Mouse (Mus musculus) forebrain, embryonic 14.5 days (tissue): Measurements from ENCODE around the gene Noc4l. TPM values are rescaled to one million over a fixed set of nuclear protein-coding genes. Genes with fewer than 3 reads are reported as not detected.
A peak's percentile ranks its signal among the peaks of the same experiment; 100 is the strongest.

Source experiments
- ATAC-seq: fragments of 200-750 bp; cut with Nextera tagmentation; 2 replicates; pipeline ENCODE4 v1.8.0; 2017; ENCODE audit warnings: mild to moderate bottlenecking, moderate library complexity
- DNase-seq: peaks from one replicate; pipeline ENCODE4 v3.0.0-alpha.2; 2015; ENCODE audit warnings: low spot score
- H3K27ac ChIP-seq: fragments of 300-500 bp; sonication (generic); 2 replicates; pipeline ENCODE4 v1.5.1; 2014; ENCODE audit warnings: low read depth, mild to moderate bottlenecking, control low read depth, low read length, moderate library complexity
- H3K27me3 ChIP-seq: fragments of 300-500 bp; sonication (generic); replicated peaks from 2 replicates; pipeline ENCODE4 v1.6.1; 2014; ENCODE audit warnings: low read length, control low read depth, mixed read lengths; ENCODE audit not compliant: control insufficient read depth, insufficient read depth
- H3K36me3 ChIP-seq: fragments of 300-500 bp; sonication (generic); 2 replicates; pipeline ENCODE4 v1.6.1; 2014; ENCODE audit warnings: low read length, control low read depth; ENCODE audit not compliant: control insufficient read depth, insufficient read depth
- H3K4me1 ChIP-seq: fragments of 300-500 bp; sonication (generic); 2 replicates; pipeline ENCODE4 v1.6.1; 2014; ENCODE audit warnings: antibody characterized with exemption, low read length, control low read depth; ENCODE audit not compliant: control insufficient read depth, insufficient read depth
- H3K4me2 ChIP-seq: fragments of 300-500 bp; sonication (generic); 2 replicates; pipeline ENCODE4 v1.6.1; 2014; ENCODE audit warnings: mild to moderate bottlenecking, control low read depth, low read length
- H3K4me3 ChIP-seq: fragments of 300-500 bp; sonication (generic); 2 replicates; pipeline ENCODE4 v1.5.1; 2014; ENCODE audit warnings: low read depth, low read length, control low read depth
- H3K9ac ChIP-seq: fragments of 300-500 bp; sonication (generic); 2 replicates; pipeline ENCODE4 v1.6.1; 2014; ENCODE audit warnings: mild to moderate bottlenecking, low read length, control low read depth, moderate library complexity
- H3K9me3 ChIP-seq: fragments of 300-500 bp; sonication (generic); replicated peaks from 2 replicates; pipeline ENCODE4 v1.6.1; 2016; ENCODE audit warnings: low read length, control low read depth, mixed read lengths; ENCODE audit not compliant: control insufficient read depth
- WGBS: fragments of 180-500 bp; shearing (Covaris S2); extraction: QIAGEN DNeasy Blood & Tissue Kit; methylation state at CpG from one replicate; pipeline ENCODE4 v1.1.7; 2014; 5-methylcytosine and 5-hydroxymethylcytosine counted together
- polyA plus RNA-seq: library from polyadenylated mRNA; unstranded; fragments of >200 nt; fragmentation: Nextera tagmentation; extraction: Ambion mirVana; gene quantifications from 2 replicates; pipeline ENCODE4 v1.2.1, GENCODE M21; 2014

Gene Noc4l
- polyA plus RNA-seq, 1 experiment from 2014 or later = 37.6 TPM

GRCm38 (mm10) chr5:110611435-110612158 lies 41.6 kb downstream of the Noc4l start:
- Histone ChIP-seq H3K4me2 (no peak overlapping the region), H3K36me3 (no peaks in the 10 kb centered on the region), H3K4me1 (no peaks in the 10 kb centered on the region), H3K9me3 (no peaks in the 10 kb centered on the region), H3K27me3 (no peaks in the 10 kb centered on the region), H3K4me3 (no peak overlapping the region), H3K27ac (no peak overlapping the region; the same call in 1 of the 2 replicates), H3K9ac (no peak overlapping the region)
- 75% methylated on average over 5 of the region's 5 CpGs for WGBS
- DNase-seq (peak; percentile 78), ATAC-seq (peak; percentile 93)

GRCm38 (mm10) chr5:110610484-110610883 lies 42.7 kb downstream of the Noc4l start:
- H3K4me2 ChIP-seq = no peak overlapping the region

GRCm38 (mm10) chr5:110609868-110610267 lies 43.3 kb downstream of the Noc4l start:
- WGBS = 69% methylated on average over 5 of the region's 5 CpGs
- Histone ChIP-seq H3K27me3 (no peaks in the 10 kb centered on the region), H3K4me3 (no peak overlapping the region), H3K9me3 (no peaks in the 10 kb centered on the region), H3K4me1 (no peaks in the 10 kb centered on the region), H3K9ac (no peak overlapping the region), H3K4me2 (no peak overlapping the region), H3K27ac (no peak overlapping the region), H3K36me3 (no peaks in the 10 kb centered on the region)
- DNase-seq = no peak
- no peak for ATAC-seq

More at GRCm38 (mm10) chr5:110610484-110610883, 42.7 kb downstream of the Noc4l start:
- ATAC-seq = no peak
- Histone ChIP-seq H3K4me1 (no peaks in the 10 kb centered on the region), H3K27me3 (no peaks in the 10 kb centered on the region), H3K9me3 (no peaks in the 10 kb centered on the region), H3K4me3 (no peak overlapping the region), H3K36me3 (no peaks in the 10 kb centered on the region), H3K9ac (no peak overlapping the region), H3K27ac (no peak overlapping the region)
- no peak for DNase-seq
- 89% methylated on average over 7 of the region's 7 CpGs for WGBS

GRCm38 (mm10) chr5:110609425-110609824 lies 43.8 kb downstream of the Noc4l start:
- H3K27me3 ChIP-seq = no peaks in the 10 kb centered on the region
- no peak overlapping the region for H3K9ac ChIP-seq
- no peak for ATAC-seq
- no peaks in the 10 kb centered on the region for H3K4me1 ChIP-seq
- 77% methylated on average over 3 of the region's 3 CpGs for WGBS
- no peaks in the 10 kb centered on the region for H3K9me3 ChIP-seq
- DNase-seq = no peak
- H3K4me3 ChIP-seq = no peak overlapping the region
- no peaks in the 10 kb centered on the region for H3K36me3 ChIP-seq
- H3K27ac ChIP-seq = no peak overlapping the region
- H3K4me2 ChIP-seq = no peak overlapping the region

GRCm38 (mm10) chr5:110608941-110609340 lies 44.3 kb downstream of the Noc4l start:
- Histone ChIP-seq H3K27ac (no peak overlapping the region), H3K27me3 (no peaks in the 10 kb centered on the region), H3K4me3 (no peak overlapping the region), H3K36me3 (no peaks in the 10 kb centered on the region), H3K9ac (no peak overlapping the region), H3K4me2 (no peak overlapping the region), H3K9me3 (no peaks in the 10 kb centered on the region), H3K4me1 (no peaks in the 10 kb centered on the region)
- DNase-seq (no peak), ATAC-seq (no peak)
- WGBS = 17% methylated on average over 8 of the region's 8 CpGs

- DNase-seq = no peak
- no peak overlapping the region for H3K4me2 ChIP-seq
- no peaks in the 10 kb centered on the region for H3K36me3 ChIP-seq
- no peaks in the 10 kb centered on the region for H3K27me3 ChIP-seq
- no peak overlapping the region for H3K4me3 ChIP-seq
- H3K4me1 ChIP-seq = no peaks in the 10 kb centered on the region
- H3K27ac ChIP-seq = no peak overlapping the region
- H3K9me3 ChIP-seq = no peaks in the 10 kb centered on the region
- no peak overlapping the region for H3K9ac ChIP-seq
- no peak for ATAC-seq
- 66% methylated on average over 6 of the region's 6 CpGs for WGBS
Measured at GRCm38 (mm10) chr5:110608336-110608735, 44.9 kb downstream of the Noc4l start.

- no peaks in the 10 kb centered on the region for H3K27me3 ChIP-seq
Measured at GRCm38 (mm10) chr5:110607767-110608166, 45.5 kb downstream of the Noc4l start.

GRCm38 (mm10) chr5:110605531-110606221 lies 47.5 kb downstream of the Noc4l start:
- Histone ChIP-seq H3K27me3 (no peaks in the 10 kb centered on the region), H3K36me3 (no peaks in the 10 kb centered on the region), H3K9ac (no peak overlapping the region), H3K4me1 (no peaks in the 10 kb centered on the region), H3K27ac (no peak overlapping the region), H3K9me3 (no peaks in the 10 kb centered on the region), H3K4me2 (no peak overlapping the region), H3K4me3 (no peak overlapping the region)
- 58% methylated on average over 5 of the region's 5 CpGs for WGBS
- DNase-seq (no peak), ATAC-seq (no peak)

More at GRCm38 (mm10) chr5:110607767-110608166, 45.5 kb downstream of the Noc4l start:
- no peak overlapping the region for H3K4me3 ChIP-seq
- H3K27ac ChIP-seq = no peak overlapping the region
- H3K9ac ChIP-seq = no peak overlapping the region
- H3K36me3 ChIP-seq = no peaks in the 10 kb centered on the region
- no peak overlapping the region for H3K4me2 ChIP-seq
- DNase-seq = no peak
- no peak for ATAC-seq
- 82% methylated on average over 3 of the region's 3 CpGs for WGBS
- no peaks in the 10 kb centered on the region for H3K9me3 ChIP-seq
- H3K4me1 ChIP-seq = no peaks in the 10 kb centered on the region

- H3K27ac ChIP-seq = no peak overlapping the region
- no peaks in the 10 kb centered on the region for H3K4me1 ChIP-seq
- no peaks in the 10 kb centered on the region for H3K9me3 ChIP-seq
- no peaks in the 10 kb centered on the region for H3K27me3 ChIP-seq
- DNase-seq (no peak), ATAC-seq (no peak)
- no peak overlapping the region for H3K4me2 ChIP-seq
- no peak overlapping the region for H3K9ac ChIP-seq
- 97% methylated on average over 2 of the region's 2 CpGs for WGBS
- H3K36me3 ChIP-seq = no peaks in the 10 kb centered on the region
- no peak overlapping the region for H3K4me3 ChIP-seq
Measured at GRCm38 (mm10) chr5:110604311-110604710, 48.9 kb downstream of the Noc4l start.
